Mouse (Mus musculus) adrenal gland, postnatal 10 days (tissue): ENCODE measurements around the gene Eif3g. TPM values are rescaled to one million over a fixed set of nuclear protein-coding genes. Genes with fewer than 3 reads are reported as not detected.

Experiments used
- DNase-seq: peaks from one replicate; pipeline ENCODE4 v3.0.0; 2021; ENCODE audit warnings: mixed read lengths
- microRNA-seq: library from miRNA; unstranded; fragments of <30 nt; microRNA quantifications from one replicate; pipeline ENCODE4 v1.2.0, GENCODE M21; 2021
- total RNA-seq, 2 experiments: library from RNA; stranded (reverse); gene quantifications; 2 replicates each; pipeline ENCODE4 v1.2.3; 2021

Gene Eif3g
- total RNA-seq, 2 experiments from 2014 or later, result 136 to 143 TPM

GRCm38 (mm10) chr9:20857131-20857530 is 41.3 kb downstream of the Eif3g start:
- DNase-seq, result peak; percentile 72

GRCm38 (mm10) chr9:20850179-20850578 is 48.2 kb downstream of the Eif3g start:
- no peak for DNase-seq

Small RNAs within 50 kb of the gene (microRNA-seq; reads per million reads assigned to microRNA genes)
- not detected for gene Mir7081

Other genes starting within 250 kb of the Eif3g start
- gene Pin1, start 246.5 kb downstream of the Eif3g start, total RNA-seq, result 10 to 100 TPM; 19.5 to 20.7 TPM
- gene Olfm2, start 152.3 kb downstream of the Eif3g start, total RNA-seq, result 1 to 10 TPM; 3.3 to 6.4 TPM
- 100 to 1,000 TPM in 1 of 2 experiments, 10 to 100 TPM in 1; 99.1 to 106 TPM for gene Col5a3, start 83.6 kb downstream of the Eif3g start, total RNA-seq
- gene Rdh8, start 80.1 kb downstream of the Eif3g start, total RNA-seq, result not detected
- 10 to 100 TPM; 17.1 to 28.0 TPM for gene A230050P20Rik, start 30.0 kb downstream of the Eif3g start, total RNA-seq
- 1 to 10 TPM; 5.0 to 5.3 TPM for gene Angptl6, start 18.9 kb downstream of the Eif3g start, total RNA-seq
- gene Ppan, start 10.4 kb downstream of the Eif3g start, total RNA-seq, result 10 to 100 TPM; 32.6 to 38.2 TPM
- 10 to 100 TPM; 44.9 to 54.7 TPM for gene Dnmt1, start 61.3 kb upstream of the Eif3g start, total RNA-seq
- 1 to 10 TPM; 7.4 to 9.7 TPM for gene S1pr2, start 78.2 kb upstream of the Eif3g start, total RNA-seq
- 100 to 1,000 TPM; 121 to 125 TPM for gene Mrpl4, start 104.1 kb upstream of the Eif3g start, total RNA-seq
- gene Icam1, start 117.4 kb upstream of the Eif3g start, total RNA-seq, result 10 to 100 TPM; 10.8 to 12.4 TPM
- 1 to 10 TPM; 2.3 to 3.2 TPM for gene Icam4, start 130.8 kb upstream of the Eif3g start, total RNA-seq
- under 1 TPM; 0.51 to 0.67 TPM for gene Icam5, start 133.4 kb upstream of the Eif3g start, total RNA-seq
- not detected for gene Zglp1, start 168.5 kb upstream of the Eif3g start, total RNA-seq
- gene Gm49373, start 174.5 kb upstream of the Eif3g start, total RNA-seq, result under 1 TPM; 0.45 to 0.51 TPM
- gene Fdx1l, start 175.0 kb upstream of the Eif3g start, total RNA-seq, result 10 to 100 TPM; 32.5 to 38.6 TPM
- gene Gm38431, start 193.4 kb upstream of the Eif3g start, total RNA-seq, result 1 to 10 TPM in 1 of 2 experiments, under 1 TPM in 1; 0.63 to 1.5 TPM
- gene Raver1, start 193.4 kb upstream of the Eif3g start, total RNA-seq, result 10 to 100 TPM; 47.2 to 50.3 TPM
- gene Tyk2, start 232.6 kb upstream of the Eif3g start, total RNA-seq, result 10 to 100 TPM; 12.5 to 18.6 TPM